In genomic region chr7:117472781-117473743, GRCm38 (mm10) we compare ENCODE assay signal across 10 mouse cellular contexts.
DNase-seq lines count a peak whose midpoint lies in the region; ATAC-seq and TF ChIP-seq lines count a peak whose summit lies in the region.
"Had no signal": no experiment of that assay in that cellular context is flagged by ENCODE, and none has a peak within 500 bp of the region (broad histone marks: within the 10 kb centered on the region; RNA-seq: fewer than 3 reads in every experiment).

No protein-coding gene starts in this region.

- no peak overlapping the region for H3K9ac ChIP-seq in forebrain, postnatal 0 days
- no peak overlapping the region for H3K9ac ChIP-seq in midbrain, postnatal 0 days (replicated peaks; ENCODE audit: low read length, poor library complexity, severe bottlenecking)
- H3K9ac ChIP-seq in intestine, postnatal 0 days (ENCODE audit: low read depth, low read length): no peak overlapping the region
- H3K9ac ChIP-seq: embryonic facial prominence, embryonic 12.5 days had no signal

- H3K4me3 ChIP-seq in cerebellum, adult 2 months (replicated peaks; ENCODE audit: insufficient read depth, low read depth, low read length): no peak overlapping the region
- no peak overlapping the region for H3K4me3 ChIP-seq in forebrain, postnatal 0 days (ENCODE audit: low read depth, low read length)
- H3K4me3 ChIP-seq in midbrain, postnatal 0 days (ENCODE audit: low read depth, low read length): no peak overlapping the region
- H3K4me3 ChIP-seq in intestine, postnatal 0 days (ENCODE audit: low read depth, low read length): no peak overlapping the region
- H3K4me3 ChIP-seq: embryonic facial prominence, embryonic 12.5 days had no signal

- H3K36me3 ChIP-seq in forebrain, postnatal 0 days (ENCODE audit: insufficient read depth): peaks cover 3% of the 10 kb centered on the region; the same call in 1 of the 2 replicates
- no peaks in the 10 kb centered on the region for H3K36me3 ChIP-seq in midbrain, postnatal 0 days (ENCODE audit: insufficient read depth, low read length)
- no peaks in the 10 kb centered on the region for H3K36me3 ChIP-seq in intestine, postnatal 0 days (ENCODE audit: control insufficient read depth, insufficient read depth)
- H3K36me3 ChIP-seq: embryonic facial prominence, embryonic 12.5 days had no signal

- no peak overlapping the region for H3K27ac ChIP-seq in cerebellum, adult 2 months (ENCODE audit: insufficient read depth, low read length)
- H3K27ac ChIP-seq in forebrain, postnatal 0 days (ENCODE audit: low read depth, low read length): peak overlapping the region; percentile 59; the same call in 1 of the 2 replicates
- H3K27ac ChIP-seq in midbrain, postnatal 0 days (ENCODE audit: low read depth, low read length): peak overlapping the region; percentile 38
- H3K27ac ChIP-seq in intestine, postnatal 0 days (ENCODE audit: low read depth, low read length): no peak overlapping the region
- H3K27ac ChIP-seq: embryonic facial prominence, embryonic 12.5 days had no signal

- H3K4me1 ChIP-seq in cerebellum, adult 2 months (ENCODE audit: control insufficient read depth, insufficient read depth, low read length): no peaks in the 10 kb centered on the region; the same call in 1 of the 2 replicates
- 0 out of 2 replicates have a peak, but pooled peaks cover 4% of the 10 kb centered on the region for H3K4me1 ChIP-seq in forebrain, postnatal 0 days (ENCODE audit: insufficient read depth)
- H3K4me1 ChIP-seq in midbrain, postnatal 0 days (ENCODE audit: insufficient read depth, low read length): peaks cover 3% of the 10 kb centered on the region; the same call in 1 of the 2 replicates
- peaks cover 9% of the 10 kb centered on the region for H3K4me1 ChIP-seq in intestine, postnatal 0 days (replicated peaks; ENCODE audit: control insufficient read depth, insufficient read depth, low read length)

- no peak overlapping the region for H3K4me2 ChIP-seq in forebrain, postnatal 0 days (ENCODE audit: low read depth)
- H3K4me2 ChIP-seq in midbrain, postnatal 0 days (ENCODE audit: low read depth, low read length, poor library complexity, severe bottlenecking): no peak overlapping the region
- H3K4me2 ChIP-seq in intestine, postnatal 0 days (replicated peaks; ENCODE audit: low read depth): no peak overlapping the region
- H3K4me2 ChIP-seq: embryonic facial prominence, embryonic 12.5 days had no signal

- no peak for TF ChIP-seq CTCF in cerebellum, adult 2 months (IDR thresholded peaks at IDR 0.05; ENCODE audit: borderline replicate concordance, insufficient read depth, low read depth, low read length)
- no peak for TF ChIP-seq CTCF in forebrain, postnatal 0 days (IDR thresholded peaks at IDR 0.05; ENCODE audit: low read depth)
- no peak for TF ChIP-seq CTCF in midbrain, postnatal 0 days (IDR thresholded peaks at IDR 0.05)
- no peak for TF ChIP-seq CTCF in intestine, postnatal 0 days (IDR thresholded peaks at IDR 0.05; ENCODE audit: low read depth)

- ATAC-seq in forebrain, postnatal 0 days: peak; percentile 64
- peak; percentile 48; the same call in 1 of the 2 replicates for ATAC-seq in midbrain, postnatal 0 days (ENCODE audit: low FRiP score)
- no peak for ATAC-seq in intestine, postnatal 0 days

- H3K27me3 ChIP-seq in cerebellum, adult 2 months (ENCODE audit: control insufficient read depth, insufficient read depth, low read length): no peaks in the 10 kb centered on the region
- H3K27me3 ChIP-seq in forebrain, postnatal 0 days (ENCODE audit: insufficient read depth, low read length): no peaks in the 10 kb centered on the region
- no peaks in the 10 kb centered on the region for H3K27me3 ChIP-seq in midbrain, postnatal 0 days (ENCODE audit: insufficient read depth, low read length)
- no peaks in the 10 kb centered on the region for H3K27me3 ChIP-seq in intestine, postnatal 0 days (replicated peaks; ENCODE audit: control insufficient read depth, insufficient read depth, low read length)
- H3K27me3 ChIP-seq: embryonic facial prominence, embryonic 12.5 days had no signal

- 19% methylated on average over 19 of the region's 19 CpGs for WGBS in cerebellum, adult 2 months
- WGBS in forebrain, postnatal 0 days: 17% methylated on average over 19 of the region's 19 CpGs
- WGBS in midbrain, postnatal 0 days: 36% methylated on average over 19 of the region's 19 CpGs
- 64% methylated on average over 19 of the region's 19 CpGs for WGBS in intestine, postnatal 0 days

- DNase-seq in cerebellum, adult 2 months: peak; percentile 26 to 46
- DNase-seq in cerebellum, adult 8-10 months: no peak
- DNase-seq in layer of hippocampus, adult 11-12 months (ENCODE audit: low spot score): peak; percentile 49
- no peak for DNase-seq in layer of hippocampus, postnatal 25 days (ENCODE audit: extremely low spot score in 1 of 2, low spot score in 1 of 2)
- peak; percentile 46 for DNase-seq in forebrain, postnatal 0 days
- peak; percentile 88 for DNase-seq in midbrain, postnatal 0 days (ENCODE audit: low spot score)
- no peak for DNase-seq in liver
- DNase-seq: lung, postnatal 14 days had no signal

- no peak for TF ChIP-seq POLR2A in cerebellum, adult 2 months (IDR thresholded peaks at IDR 0.05; ENCODE audit: borderline replicate concordance, insufficient read depth, low read length)

- H3K9me3 ChIP-seq in forebrain, postnatal 0 days (ENCODE audit: low read length): no peaks in the 10 kb centered on the region
- H3K9me3 ChIP-seq in midbrain, postnatal 0 days (ENCODE audit: low read length): no peaks in the 10 kb centered on the region
- no peaks in the 10 kb centered on the region for H3K9me3 ChIP-seq in intestine, postnatal 0 days (ENCODE audit: control insufficient read depth)
- H3K9me3 ChIP-seq: embryonic facial prominence, embryonic 12.5 days had no signal

Comparison
In these comparisons a context has a peak if more than half of its experiments do, and no peak if none do; other contexts are left out.
1. DNase-seq: peak in cerebellum, adult 2 months (2 of 2), layer of hippocampus, adult 11-12 months (single experiment), forebrain, postnatal 0 days (single experiment) and midbrain, postnatal 0 days (single experiment); none in cerebellum, adult 8-10 months (single experiment), layer of hippocampus, postnatal 25 days (0 of 2) and liver (single experiment).
2. H3K27ac ChIP-seq: peak in forebrain, postnatal 0 days (single experiment) and midbrain, postnatal 0 days (single experiment); none in cerebellum, adult 2 months (single experiment) and intestine, postnatal 0 days (single experiment).